Mouse (Mus musculus) frontal cortex, postnatal 14 days (tissue): Measurements from ENCODE around the gene Cdc42.

Experiments used
- DNase-seq, 2 experiments: peaks; one replicate each; pipeline ENCODE4 v3.0.0; 2022; ENCODE audit warnings: low spot score in 2 of 2

Gene Cdc42

GRCm38 (mm10) chr4:137316027-137316770 lies 41.3 kb downstream of the Cdc42 start:
- no peak for DNase-seq

- DNase-seq, result no peak
These were observed 42.5 kb downstream of the Cdc42 start for GRCm38 (mm10) chr4:137315061-137315460.

- no peak for DNase-seq
These were observed 43.0 kb downstream of the Cdc42 start for GRCm38 (mm10) chr4:137314561-137314960.

- DNase-seq, result no peak
These were observed 44.0 kb downstream of the Cdc42 start for GRCm38 (mm10) chr4:137313511-137313910.

GRCm38 (mm10) chr4:137308377-137308776 lies 49.1 kb downstream of the Cdc42 start:
- DNase-seq, result no peak

- peak in 1 of 2 experiments; percentile 2 for DNase-seq
These were observed 50.4 kb downstream of the Cdc42 start for GRCm38 (mm10) chr4:137306991-137307706.

GRCm38 (mm10) chr4:137306577-137306888 lies 51.0 kb downstream of the Cdc42 start:
- no peak for DNase-seq

GRCm38 (mm10) chr4:137305831-137306576 lies 51.5 kb downstream of the Cdc42 start:
- DNase-seq, result peak in 1 of 2 experiments; percentile 16

- DNase-seq, result no peak
These were observed 52.5 kb downstream of the Cdc42 start for GRCm38 (mm10) chr4:137305066-137305465.

- DNase-seq, result no peak
These were observed 53.4 kb downstream of the Cdc42 start for GRCm38 (mm10) chr4:137304106-137304505.

- no peak for DNase-seq
These were observed 55.9 kb downstream of the Cdc42 start for GRCm38 (mm10) chr4:137301635-137302034.

GRCm38 (mm10) chr4:137300227-137300626 lies 57.3 kb downstream of the Cdc42 start:
- no peak for DNase-seq

- DNase-seq, result no peak
These were observed 59.1 kb downstream of the Cdc42 start for GRCm38 (mm10) chr4:137298406-137298805.

- DNase-seq, result no peak
These were observed 59.9 kb downstream of the Cdc42 start for GRCm38 (mm10) chr4:137297611-137298010.

GRCm38 (mm10) chr4:137294951-137295350 lies 62.6 kb downstream of the Cdc42 start:
- DNase-seq, result no peak

- no peak for DNase-seq
These were observed 63.0 kb downstream of the Cdc42 start for GRCm38 (mm10) chr4:137294474-137294873.

GRCm38 (mm10) chr4:137294032-137294431 lies 63.5 kb downstream of the Cdc42 start:
- no peak for DNase-seq

GRCm38 (mm10) chr4:137292625-137293024 lies 64.9 kb downstream of the Cdc42 start:
- DNase-seq, result no peak

GRCm38 (mm10) chr4:137290250-137290649 lies 67.3 kb downstream of the Cdc42 start:
- no peak for DNase-seq

GRCm38 (mm10) chr4:137289701-137290100 lies 67.8 kb downstream of the Cdc42 start:
- no peak for DNase-seq

- DNase-seq, result no peak
These were observed 69.7 kb downstream of the Cdc42 start for GRCm38 (mm10) chr4:137287818-137288217.

GRCm38 (mm10) chr4:137287206-137287605 lies 70.3 kb downstream of the Cdc42 start:
- no peak for DNase-seq

GRCm38 (mm10) chr4:137286662-137286953 lies 70.9 kb downstream of the Cdc42 start:
- no peak for DNase-seq
